Mouse (Mus musculus): ENCODE data around the gene 6430548M08Rik. TPM values are rescaled to one million over a fixed set of nuclear protein-coding genes. Genes with fewer than 3 reads are reported as not detected.
A peak's percentile ranks its signal among the peaks of the same experiment; 100 is the strongest.

The 6430548M08Rik gene
- polyA plus RNA-seq (2015; fragmentation: Nextera tagmentation; extraction: Ambion mirVana), result 3.7 and 3.8 TPM in 2 replicates

DNA sequence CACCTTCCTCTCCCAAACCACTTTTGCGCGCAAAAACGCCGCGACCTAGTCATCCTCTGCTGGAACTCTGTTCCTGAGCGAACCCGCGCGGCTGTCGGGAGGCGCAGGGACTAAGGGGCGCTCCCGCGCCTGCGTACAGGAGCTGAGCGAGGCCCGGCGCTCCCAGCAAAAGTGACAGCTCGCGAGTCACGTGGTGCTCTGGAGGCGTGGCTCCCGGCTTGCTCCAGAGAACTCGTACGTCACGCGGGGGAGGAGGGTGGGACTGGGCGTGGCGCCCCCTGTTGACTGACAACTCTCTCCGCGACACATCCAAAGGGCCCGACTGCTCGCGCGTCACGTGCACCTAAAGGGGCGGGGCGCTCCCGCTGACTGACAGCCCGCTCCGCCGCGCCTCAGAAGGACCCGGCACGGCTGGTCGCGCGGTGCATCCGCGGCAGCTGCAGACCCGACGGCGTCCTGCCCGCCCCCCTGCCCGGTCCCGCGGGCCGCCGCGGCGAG lies at the start of gene 6430548M08Rik:
TSS of gene 6430548M08Rik (plus strand) at position 395 of the 498 bp plus-strand sequence.
- ATAC-seq (ENCODE audit: insufficient number of reproducible peaks, insufficient read depth, low FRiP score, low TSS enrichment, low read depth), result peak; percentile 93
- Histone ChIP-seq H3K27ac (peak within 1 kb of the TSS; percentile 57; the same call in 1 of the 2 replicates), H3K36me3 (no peaks in the 10 kb centered on the region), H3K9me3 (no peaks in the 10 kb centered on the region), H3K27me3 (peaks cover 52% of the 10 kb centered on the region), H3K4me3 (peak within 1 kb of the TSS; percentile 71), H3K4me1 (peaks cover 16% of the 10 kb centered on the region), H3K4me2 (peak within 1 kb of the TSS; percentile 96), H3K9ac (peak within 1 kb of the TSS; percentile 77)
- under 1% methylated on average over 61 of the region's 61 CpGs for whole genome bisulfite sequencing

DNA sequence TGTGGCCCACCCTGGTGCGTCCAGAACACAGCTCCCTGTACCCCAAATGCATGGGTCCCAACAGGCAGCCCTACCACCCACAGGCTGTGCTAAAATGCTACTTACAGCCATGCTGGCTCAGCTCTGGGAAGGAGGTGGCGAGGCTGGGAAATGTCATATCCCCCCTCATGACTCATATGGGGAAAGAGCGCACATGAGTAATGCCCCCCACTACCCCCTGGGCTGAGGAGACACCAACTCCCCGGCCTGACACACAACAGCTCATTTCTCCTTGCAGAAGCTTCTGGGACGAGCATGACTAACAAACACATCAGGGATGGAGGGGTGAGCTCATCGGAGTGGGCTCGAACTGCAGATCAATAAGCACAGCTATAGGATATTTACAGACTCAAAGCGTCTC lies 48.3 kb upstream of the 6430548M08Rik start:
- Histone ChIP-seq H3K27me3 (no peaks in the 10 kb centered on the region), H3K27ac (no peak overlapping the region), H3K36me3 (no peaks in the 10 kb centered on the region), H3K9ac (no peak overlapping the region), H3K4me1 (peaks cover 23% of the 10 kb centered on the region), H3K4me2 (no peak overlapping the region), H3K9me3 (no peaks in the 10 kb centered on the region), H3K4me3 (no peak overlapping the region)
- 92% methylated on average over 8 of the region's 8 CpGs for WGBS
- ATAC-seq (ENCODE audit: insufficient number of reproducible peaks, insufficient read depth, low FRiP score, low TSS enrichment, low read depth), result no peak

DNA sequence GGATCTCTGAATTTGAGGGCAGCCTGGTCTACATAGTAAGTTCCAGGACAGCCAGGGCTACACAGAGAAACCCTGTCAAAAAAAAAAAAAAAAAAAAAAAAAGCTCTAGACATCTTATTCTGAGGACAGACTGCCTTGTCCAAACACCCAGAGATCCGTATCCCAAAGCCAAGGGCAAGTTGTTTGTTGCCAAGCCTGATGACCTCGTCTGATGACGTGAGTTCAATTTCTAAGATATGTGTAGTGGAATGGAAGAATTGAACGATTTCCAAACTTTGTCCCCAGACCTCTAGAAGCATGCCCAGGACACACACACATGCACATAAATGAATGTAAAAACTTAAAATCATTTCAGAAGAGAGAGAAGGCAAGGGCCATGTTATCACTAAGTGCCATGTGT lies 47.7 kb upstream of the 6430548M08Rik start:
- H3K9ac ChIP-seq, result no peak overlapping the region
- ATAC-seq (ENCODE audit: insufficient number of reproducible peaks, insufficient read depth, low FRiP score, low TSS enrichment, low read depth), result no peak
- no peaks in the 10 kb centered on the region for H3K9me3 ChIP-seq
- H3K4me3 ChIP-seq, result no peak overlapping the region
- H3K27me3 ChIP-seq, result no peaks in the 10 kb centered on the region
- no peaks in the 10 kb centered on the region for H3K36me3 ChIP-seq
- no peak overlapping the region for H3K4me2 ChIP-seq
- no peak overlapping the region for H3K27ac ChIP-seq
- 91% methylated on average over 4 of the region's 4 CpGs for WGBS
- H3K4me1 ChIP-seq, result peaks cover 23% of the 10 kb centered on the region

DNA sequence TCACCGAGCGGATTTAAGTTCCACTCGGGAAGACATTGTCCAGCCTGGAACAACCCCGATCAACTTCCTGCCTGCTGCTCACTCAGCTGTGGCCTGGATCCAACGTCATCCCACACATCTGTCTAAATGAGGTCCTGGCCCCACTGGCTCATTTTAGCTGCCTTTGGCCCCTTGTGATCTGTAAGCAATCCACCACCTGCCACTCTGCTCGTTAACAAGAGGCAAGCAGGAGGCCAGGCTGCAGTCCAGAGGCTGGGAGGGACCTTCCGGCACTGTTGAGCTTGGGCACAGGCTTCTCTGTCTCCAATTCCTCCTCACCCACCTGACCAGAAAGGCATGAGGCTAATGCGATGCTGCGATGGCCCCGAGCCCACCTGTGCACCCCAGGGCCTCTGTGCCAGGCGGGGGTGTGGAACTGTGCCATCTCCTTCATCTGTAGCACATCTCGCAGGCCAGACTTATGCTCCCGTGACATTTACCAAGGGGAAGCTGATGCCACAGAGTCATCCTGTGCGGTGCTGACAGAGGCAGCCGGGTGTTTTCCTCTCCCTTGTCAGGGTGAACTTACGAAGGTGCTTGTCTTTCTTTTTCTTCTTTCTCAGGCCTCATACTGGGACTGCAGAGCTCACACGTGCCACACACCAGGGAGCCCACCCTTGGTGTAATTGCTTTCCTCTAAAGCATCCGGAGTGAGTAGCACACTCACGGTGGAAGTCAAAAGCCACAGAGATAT lies 45.9 kb upstream of the 6430548M08Rik start:
- H3K36me3 ChIP-seq, result no peaks in the 10 kb centered on the region
- 65% methylated on average over 19 of the region's 19 CpGs for WGBS
- H3K4me1 ChIP-seq, result peaks cover 40% of the 10 kb centered on the region
- H3K4me3 ChIP-seq, result no peak overlapping the region
- ATAC-seq (ENCODE audit: insufficient number of reproducible peaks, insufficient read depth, low FRiP score, low TSS enrichment, low read depth), result no peak
- H3K9me3 ChIP-seq, result no peaks in the 10 kb centered on the region
- H3K4me2 ChIP-seq, result no peak overlapping the region
- H3K9ac ChIP-seq, result no peak overlapping the region
- no peaks in the 10 kb centered on the region for H3K27me3 ChIP-seq
- H3K27ac ChIP-seq, result no peak overlapping the region

DNA sequence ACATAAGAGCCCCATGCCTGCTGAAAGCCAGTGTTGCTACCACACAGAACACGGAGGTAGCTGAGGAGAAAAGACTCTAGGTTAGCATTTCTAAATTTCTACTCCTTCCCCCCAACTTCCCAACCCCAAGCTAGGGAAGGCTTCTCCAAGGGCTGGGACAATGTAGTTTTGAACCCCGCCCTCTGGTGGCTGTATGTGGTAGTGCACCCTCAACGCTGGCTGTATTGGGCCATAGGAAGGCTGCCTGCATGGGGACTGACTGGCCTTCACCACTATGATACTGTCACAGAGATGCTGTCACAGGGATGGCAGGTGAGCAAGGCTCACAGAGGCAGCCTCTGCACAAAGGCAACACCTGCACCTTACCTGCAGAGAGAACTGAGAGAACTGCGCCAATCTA lies 42.3 kb upstream of the 6430548M08Rik start:
- Histone ChIP-seq H3K27ac (no peak overlapping the region), H3K4me3 (no peak overlapping the region), H3K4me2 (no peak overlapping the region), H3K9ac (no peak overlapping the region), H3K4me1 (peaks cover 28% of the 10 kb centered on the region), H3K9me3 (no peaks in the 10 kb centered on the region), H3K36me3 (no peaks in the 10 kb centered on the region), H3K27me3 (no peaks in the 10 kb centered on the region)
- WGBS, result 26% methylated on average over 4 of the region's 4 CpGs
- ATAC-seq (ENCODE audit: insufficient number of reproducible peaks, insufficient read depth, low FRiP score, low TSS enrichment, low read depth), result peak; percentile 71; the same call in 1 of the 2 replicates

DNA sequence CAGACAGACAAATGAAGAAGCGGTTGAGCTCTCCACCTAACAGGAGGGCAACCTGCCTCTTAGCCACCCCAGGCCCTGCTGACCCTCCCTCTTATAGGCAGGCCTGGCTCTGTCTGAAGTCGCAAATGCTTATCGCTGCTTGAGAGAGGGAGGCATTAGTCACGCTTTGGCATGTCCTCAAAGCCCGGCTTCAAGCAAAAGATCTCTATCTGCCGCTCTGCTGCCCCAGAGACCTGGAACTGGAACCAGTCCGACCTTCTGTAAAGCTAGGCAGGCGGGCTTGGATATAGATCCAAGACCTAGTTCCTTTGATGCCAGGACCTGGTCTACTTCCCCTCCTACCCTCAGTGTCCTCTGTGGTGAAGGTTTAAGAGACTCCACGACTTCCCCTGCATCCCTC lies 41.7 kb upstream of the 6430548M08Rik start:
- H3K36me3 ChIP-seq, result no peaks in the 10 kb centered on the region
- peaks cover 28% of the 10 kb centered on the region for H3K4me1 ChIP-seq
- no peak for ATAC-seq (ENCODE audit: insufficient number of reproducible peaks, insufficient read depth, low FRiP score, low TSS enrichment, low read depth)
- no peaks in the 10 kb centered on the region for H3K27me3 ChIP-seq
- no peak overlapping the region for H3K27ac ChIP-seq
- H3K4me2 ChIP-seq, result no peak overlapping the region
- H3K9me3 ChIP-seq, result no peaks in the 10 kb centered on the region
- no peak overlapping the region for H3K9ac ChIP-seq
- H3K4me3 ChIP-seq, result no peak overlapping the region
- 57% methylated on average over 9 of the region's 9 CpGs for WGBS

DNA sequence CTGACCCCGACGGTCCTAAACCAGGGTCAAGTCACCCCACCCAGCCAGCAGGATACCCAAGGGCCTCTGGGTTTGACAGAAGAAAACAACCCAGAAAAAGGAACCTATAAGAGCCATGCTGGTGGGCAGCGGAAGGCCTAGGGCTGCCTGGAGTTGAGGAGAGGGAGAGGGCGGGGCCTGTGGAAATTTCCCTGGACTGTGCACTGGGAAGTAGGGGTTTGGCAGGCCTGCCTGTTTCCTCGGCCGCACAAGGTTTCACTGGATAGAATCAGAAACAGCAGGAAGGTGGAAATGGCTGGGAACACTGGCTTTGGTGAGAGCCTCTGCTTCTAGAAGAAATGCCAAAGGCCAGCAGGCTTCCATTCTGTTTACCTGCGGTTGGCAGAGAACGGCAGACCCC lies 41.1 kb upstream of the 6430548M08Rik start:
- Histone ChIP-seq H3K27ac (no peak overlapping the region), H3K4me3 (no peak overlapping the region), H3K4me1 (peaks cover 28% of the 10 kb centered on the region), H3K4me2 (no peak overlapping the region), H3K27me3 (no peaks in the 10 kb centered on the region), H3K9ac (no peak overlapping the region), H3K36me3 (no peaks in the 10 kb centered on the region), H3K9me3 (no peaks in the 10 kb centered on the region)
- 69% methylated on average over 8 of the region's 8 CpGs for WGBS
- no peak for ATAC-seq (ENCODE audit: insufficient number of reproducible peaks, insufficient read depth, low FRiP score, low TSS enrichment, low read depth)

DNA sequence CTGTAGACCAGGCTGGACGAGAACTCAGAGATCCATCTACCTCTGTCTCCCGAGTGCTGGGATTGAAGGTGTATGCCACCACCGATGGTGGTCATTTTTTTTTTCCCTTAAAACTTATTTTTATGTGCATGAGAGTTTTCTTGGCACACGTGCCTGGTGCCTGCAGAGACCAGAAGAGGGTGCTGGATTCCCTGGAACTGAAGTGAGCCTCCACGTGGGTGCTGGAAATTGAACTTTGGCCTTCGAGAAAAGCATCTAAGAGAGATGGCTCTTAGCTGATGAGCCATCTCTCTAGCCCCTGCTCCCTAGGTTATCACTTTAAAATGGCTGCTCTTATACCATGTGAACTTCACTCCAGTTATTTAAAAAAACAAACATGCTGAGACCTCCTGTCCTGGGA lies 39.4 kb upstream of the 6430548M08Rik start:
- H3K9me3 ChIP-seq, result no peaks in the 10 kb centered on the region
- H3K9ac ChIP-seq, result no peak overlapping the region
- no peak overlapping the region for H3K27ac ChIP-seq
- H3K4me3 ChIP-seq, result no peak overlapping the region
- H3K4me2 ChIP-seq, result no peak overlapping the region
- H3K4me1 ChIP-seq, result peaks cover 22% of the 10 kb centered on the region
- H3K36me3 ChIP-seq, result no peaks in the 10 kb centered on the region
- 75% methylated on average over 6 of the region's 6 CpGs for WGBS
- no peaks in the 10 kb centered on the region for H3K27me3 ChIP-seq
- no peak for ATAC-seq (ENCODE audit: insufficient number of reproducible peaks, insufficient read depth, low FRiP score, low TSS enrichment, low read depth)

DNA sequence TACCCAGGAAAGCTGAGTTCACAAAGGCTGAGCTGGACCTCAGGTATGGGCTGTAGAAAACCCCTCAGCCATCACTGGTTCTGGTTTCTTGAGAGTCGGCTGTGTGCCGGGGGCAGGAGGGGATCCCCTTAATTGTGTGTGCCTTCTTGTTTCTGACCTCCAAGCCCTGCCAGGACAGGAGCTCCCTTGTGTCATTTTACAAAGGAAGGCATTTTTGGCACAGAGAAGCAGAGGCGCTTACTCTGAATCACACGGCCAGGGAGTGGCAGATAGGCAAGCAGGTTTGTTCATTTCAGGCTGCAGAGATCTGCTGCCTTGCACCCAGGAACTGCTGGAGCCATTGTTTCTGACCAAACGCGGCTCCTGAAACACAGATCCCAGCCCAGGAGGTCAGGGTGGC lies 38.6 kb upstream of the 6430548M08Rik start:
- Histone ChIP-seq H3K36me3 (peaks cover 4% of the 10 kb centered on the region), H3K4me2 (no peak overlapping the region), H3K27me3 (no peaks in the 10 kb centered on the region), H3K4me1 (peaks cover 22% of the 10 kb centered on the region), H3K27ac (no peak overlapping the region), H3K9me3 (no peaks in the 10 kb centered on the region), H3K4me3 (no peak overlapping the region), H3K9ac (0 out of 2 replicates have a peak overlapping the region, but pooled peaks have one; percentile 21)
- 30% methylated on average over 6 of the region's 6 CpGs for WGBS
- no peak for ATAC-seq (ENCODE audit: insufficient number of reproducible peaks, insufficient read depth, low FRiP score, low TSS enrichment, low read depth)

DNA sequence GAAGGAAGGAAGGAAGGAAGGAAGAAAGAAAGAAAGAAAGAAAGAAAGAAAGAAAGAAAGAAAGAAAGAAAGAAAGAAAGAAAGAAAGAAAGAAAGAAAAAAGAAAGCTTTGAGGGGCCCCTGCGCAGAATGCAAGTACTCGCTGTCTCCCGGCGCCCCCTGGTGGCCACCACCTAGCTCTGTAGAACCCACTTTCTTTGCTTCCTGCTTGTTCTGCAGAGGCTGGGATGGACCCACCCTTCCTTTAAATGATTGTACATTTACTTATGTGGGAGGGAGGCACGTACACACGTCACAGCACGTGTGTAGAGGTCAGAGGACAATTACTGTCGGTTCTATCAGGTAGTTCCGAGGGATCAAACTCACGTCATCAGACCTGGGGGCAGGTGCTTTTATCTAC lies 35.9 kb upstream of the 6430548M08Rik start:
- Histone ChIP-seq H3K4me1 (peaks cover 4% of the 10 kb centered on the region; the same call in 1 of the 2 replicates), H3K9me3 (no peaks in the 10 kb centered on the region), H3K27ac (no peak overlapping the region), H3K36me3 (peaks cover 32% of the 10 kb centered on the region), H3K4me3 (no peak overlapping the region), H3K27me3 (no peaks in the 10 kb centered on the region), H3K9ac (no peak overlapping the region), H3K4me2 (no peak overlapping the region)
- ATAC-seq (ENCODE audit: insufficient number of reproducible peaks, insufficient read depth, low FRiP score, low TSS enrichment, low read depth), result no peak
- 14% methylated on average over 10 of the region's 10 CpGs for WGBS

DNA sequence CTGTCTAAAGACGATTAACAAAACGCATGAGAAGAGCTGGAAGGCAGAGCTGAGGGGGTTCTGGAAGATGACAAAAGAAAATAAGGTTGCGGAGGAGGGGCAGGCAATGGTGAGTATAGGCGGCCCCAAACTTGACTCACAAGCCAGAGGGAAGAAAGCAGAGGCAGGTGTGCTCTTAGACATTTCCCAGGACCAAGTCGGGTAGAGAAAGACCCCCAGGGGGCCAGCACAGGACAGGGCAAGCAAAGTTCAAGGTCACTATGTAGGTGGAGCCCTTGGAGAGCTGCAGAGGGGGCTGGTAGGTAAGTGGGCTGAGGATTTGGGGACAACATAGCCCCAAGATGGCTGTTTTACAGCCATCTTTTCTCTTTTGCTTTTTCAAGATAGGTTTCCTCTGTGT lies 34.6 kb upstream of the 6430548M08Rik start:
- H3K27me3 ChIP-seq, result no peaks in the 10 kb centered on the region
- WGBS, result 51% methylated on average over 5 of the region's 5 CpGs
- H3K9ac ChIP-seq, result no peak overlapping the region
- H3K9me3 ChIP-seq, result no peaks in the 10 kb centered on the region
- no peaks in the 10 kb centered on the region for H3K4me1 ChIP-seq
- no peak for ATAC-seq (ENCODE audit: insufficient number of reproducible peaks, insufficient read depth, low FRiP score, low TSS enrichment, low read depth)
- peak overlapping the region; percentile 2; the same call in 1 of the 2 replicates for H3K27ac ChIP-seq
- H3K36me3 ChIP-seq, result peaks cover 40% of the 10 kb centered on the region
- H3K4me3 ChIP-seq, result no peak overlapping the region
- no peak overlapping the region for H3K4me2 ChIP-seq

DNA sequence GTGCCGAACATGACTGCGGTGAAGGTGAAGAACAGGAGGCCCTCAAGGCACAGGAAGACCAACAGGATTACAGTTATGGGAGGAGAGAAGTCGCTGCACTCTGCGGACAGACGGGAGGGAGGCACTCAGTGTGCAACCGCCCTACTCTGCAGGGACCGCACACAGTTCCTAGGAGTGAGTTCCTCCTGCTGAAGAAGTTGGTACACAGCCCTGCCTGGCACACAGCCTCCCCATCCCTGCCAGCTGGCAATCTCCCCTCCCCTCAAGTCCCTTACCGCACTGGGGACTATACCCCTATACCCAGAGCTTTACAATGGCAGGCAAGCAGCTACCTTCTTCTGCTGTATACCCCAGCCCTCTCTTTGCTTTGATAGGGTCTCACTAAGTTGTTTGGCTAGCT lies 30.7 kb upstream of the 6430548M08Rik start:
- Histone ChIP-seq H3K4me2 (no peak overlapping the region), H3K36me3 (peaks cover 77% of the 10 kb centered on the region), H3K27ac (no peak overlapping the region), H3K4me3 (no peak overlapping the region), H3K9me3 (no peaks in the 10 kb centered on the region), H3K27me3 (no peaks in the 10 kb centered on the region), H3K4me1 (no peaks in the 10 kb centered on the region), H3K9ac (no peak overlapping the region)
- ATAC-seq (ENCODE audit: insufficient number of reproducible peaks, insufficient read depth, low FRiP score, low TSS enrichment, low read depth), result no peak
- 94% methylated on average over 8 of the region's 8 CpGs for WGBS
